Mouse (Mus musculus) embryo, embryonic 10 days (tissue): Measurements from ENCODE around the gene Ccdc62.

Experiments used
- DNase-seq: peaks from one replicate; pipeline ENCODE4 v3.0.0-alpha.2; 2015; ENCODE audit warnings: low spot score

Gene Ccdc62

GRCm38 (mm10) chr5:124003375-124003774 is 72.9 kb downstream of the Ccdc62 start:
- DNase-seq = no peak

- DNase-seq = no peak
These were observed 74.1 kb downstream of the Ccdc62 start for GRCm38 (mm10) chr5:124004356-124005150.

GRCm38 (mm10) chr5:124005151-124005500 is 74.6 kb downstream of the Ccdc62 start:
- no peak for DNase-seq

- no peak for DNase-seq
These were observed 75.1 kb downstream of the Ccdc62 start for GRCm38 (mm10) chr5:124005591-124005990.

GRCm38 (mm10) chr5:124006082-124006873 is 75.8 kb downstream of the Ccdc62 start:
- no peak for DNase-seq

- DNase-seq = no peak
These were observed 76.5 kb downstream of the Ccdc62 start for GRCm38 (mm10) chr5:124006891-124007491.

- no peak for DNase-seq
These were observed 79.6 kb downstream of the Ccdc62 start for GRCm38 (mm10) chr5:124010077-124010476.

- peak; percentile 74 for DNase-seq
These were observed 80.6 kb downstream of the Ccdc62 start for GRCm38 (mm10) chr5:124010910-124011655.

- no peak for DNase-seq
These were observed 81.4 kb downstream of the Ccdc62 start for GRCm38 (mm10) chr5:124011927-124012326.

- no peak for DNase-seq
These were observed 82.4 kb downstream of the Ccdc62 start for GRCm38 (mm10) chr5:124012885-124013284.

GRCm38 (mm10) chr5:124013747-124014146 is 83.3 kb downstream of the Ccdc62 start:
- DNase-seq = no peak

GRCm38 (mm10) chr5:124014180-124014579 is 83.7 kb downstream of the Ccdc62 start:
- DNase-seq = no peak

GRCm38 (mm10) chr5:124014791-124015251 is 84.3 kb downstream of the Ccdc62 start:
- DNase-seq = peak; percentile 47

- no peak for DNase-seq
These were observed 85.2 kb downstream of the Ccdc62 start for GRCm38 (mm10) chr5:124015727-124016126.

- no peak for DNase-seq
These were observed 85.9 kb downstream of the Ccdc62 start for GRCm38 (mm10) chr5:124016291-124016821.

GRCm38 (mm10) chr5:124017941-124018340 is 87.5 kb downstream of the Ccdc62 start:
- no peak for DNase-seq

- DNase-seq = no peak
These were observed 88.2 kb downstream of the Ccdc62 start for GRCm38 (mm10) chr5:124018651-124019050.
